Mouse (Mus musculus) heart, adult 9 months (tissue): ENCODE data around the gene 2510039O18Rik.

Source experiments
- DNase-seq, 2 experiments: peaks; one replicate each; pipeline ENCODE4 v3.0.0; 2022; ENCODE audit warnings: low spot score in 2 of 2

Gene 2510039O18Rik

GRCm38 (mm10) chr4:147985205-147986132, 44.8 kb downstream of the 2510039O18Rik start, which contains the start of gene Nppb:
TSS of gene Nppb (plus strand) at chr4:147985788.
- DNase-seq = peak; percentile 29 to 51

- no peak for DNase-seq
Measured at GRCm38 (mm10) chr4:147993571-147994095, 52.9 kb downstream of the 2510039O18Rik start.

GRCm38 (mm10) chr4:147995311-147995710, 54.6 kb downstream of the 2510039O18Rik start:
- DNase-seq = no peak
